Mouse (Mus musculus) T-helper 2 cell (primary cell): ENCODE data around the gene Ehd2.

Experiments
- in situ Hi-C: fragments of 300-600 bp; cut with MboI, MseI; formaldehyde crosslinking; loops from one replicate; pipeline ENCODE4 v1.15.1; 2025; ENCODE audit warnings: high pct_unique_total_duplicates

Ehd2 gene

GRCm38 (mm10) chr7:15967312-15967711 lies at the start of gene Ehd2:
Ehd2 (minus strand) TSS chr7:15967567.
- in situ Hi-C loops: no loop called here

GRCm38 (mm10) chr7:16015384-16015783 lies 48.0 kb upstream of the Ehd2 start:
- in situ Hi-C loops: no loop called here

GRCm38 (mm10) chr7:16014521-16015175 lies 47.3 kb upstream of the Ehd2 start:
- in situ Hi-C loops: loop anchor here (5.0 kb wide), 1 partner anchor 42 kb away; no protein-coding TSS in a partner anchor

DNA sequence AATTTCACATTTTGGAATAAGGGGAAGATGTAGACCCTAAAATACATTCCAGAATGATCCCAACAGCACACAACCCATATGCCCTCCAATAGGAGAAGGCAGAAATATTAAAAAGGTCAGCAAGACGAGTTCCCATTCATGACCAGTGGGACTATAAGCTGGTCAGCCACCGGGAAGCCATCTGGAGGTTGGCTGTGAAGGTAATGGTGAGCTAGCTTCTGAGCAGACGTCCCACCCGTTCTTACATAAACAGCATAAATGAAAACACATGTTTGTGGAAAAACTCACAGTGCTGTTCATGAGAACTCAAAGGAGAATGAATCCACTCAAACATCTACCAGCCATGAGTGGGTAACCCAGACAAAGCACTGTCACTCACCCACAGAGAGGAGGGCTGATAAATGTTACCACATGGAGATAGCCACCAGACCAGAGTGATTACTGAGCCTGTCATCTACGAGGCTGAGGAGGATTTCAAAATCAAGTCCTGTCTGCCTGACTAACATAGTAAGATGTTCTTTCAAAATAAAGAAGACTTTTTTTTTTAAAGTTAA lies 46.4 kb upstream of the Ehd2 start:
- in situ Hi-C loops: loop anchor here (5.0 kb wide), 1 partner anchor 41 kb away; no protein-coding TSS in a partner anchor

GRCm38 (mm10) chr7:16012576-16013263 lies 45.4 kb upstream of the Ehd2 start:
- in situ Hi-C loops: loop anchor here (5.0 kb wide), 1 partner anchor 40 kb away; no protein-coding TSS in a partner anchor

- in situ Hi-C loops: loop anchor here (5.0 kb wide), 1 partner anchor 39 kb away; no protein-coding TSS in a partner anchor
Observed at GRCm38 (mm10) chr7:16011418-16012085, 44.2 kb upstream of the Ehd2 start.

DNA sequence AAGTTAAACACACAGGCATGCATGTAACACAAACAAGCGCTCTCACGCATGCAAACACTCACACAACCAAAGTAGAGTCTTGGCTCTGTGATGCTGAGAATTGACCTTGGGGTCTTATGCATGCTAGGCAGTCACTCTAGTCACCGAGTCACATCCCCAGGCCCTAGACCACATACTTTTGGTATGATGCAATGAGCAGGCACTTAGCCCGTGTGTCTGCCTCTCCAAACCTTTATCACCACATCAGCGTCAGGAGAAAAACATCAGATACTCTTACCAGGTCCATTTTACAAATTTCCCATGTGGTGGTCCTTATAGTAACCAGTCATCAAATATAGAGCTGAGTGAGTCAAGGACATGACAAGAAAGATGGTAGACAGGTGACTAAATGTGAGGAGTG lies 43.3 kb upstream of the Ehd2 start:
- in situ Hi-C loops: loop anchor here (5.0 kb wide), 1 partner anchor 38 kb away; no protein-coding TSS in a partner anchor

DNA sequence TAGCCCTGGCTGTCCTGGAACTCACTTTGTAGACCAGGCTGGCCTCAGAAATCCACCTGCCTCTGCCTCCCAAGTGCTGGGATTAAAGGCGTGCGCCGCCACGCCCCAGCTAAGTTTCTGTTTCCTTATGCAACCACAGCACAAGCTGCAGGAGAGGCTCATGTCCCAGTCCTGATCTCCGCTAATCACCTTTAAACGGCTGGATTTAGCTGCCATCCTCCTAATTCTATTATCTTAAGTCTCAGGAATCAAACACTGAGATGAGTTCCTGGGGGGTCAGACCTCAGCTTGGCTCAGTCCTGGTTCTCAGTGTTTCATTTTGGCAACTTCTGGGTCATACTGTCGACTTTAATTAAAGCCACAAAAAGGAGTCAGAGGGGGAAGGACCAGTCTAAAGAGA lies 42.3 kb upstream of the Ehd2 start:
- in situ Hi-C loops: loop anchor here (5.0 kb wide), 1 partner anchor 37 kb away; no protein-coding TSS in a partner anchor

- in situ Hi-C loops: no loop called here
Observed at GRCm38 (mm10) chr7:16005020-16005419, 37.7 kb upstream of the Ehd2 start.

- in situ Hi-C loops: loop anchor here (5.0 kb wide), 1 partner anchor 43 kb away; the partner anchor contains the start of gene Bicra
Observed at GRCm38 (mm10) chr7:16004177-16004856, 37.0 kb upstream of the Ehd2 start.

GRCm38 (mm10) chr7:16003032-16003431 lies 35.7 kb upstream of the Ehd2 start:
- in situ Hi-C loops: loop anchor here (5.0 kb wide), 1 partner anchor 44 kb away; the partner anchor contains the start of gene Bicra

- in situ Hi-C loops: loop anchor here (5.0 kb wide), 1 partner anchor 45 kb away; the partner anchor contains the start of gene Bicra
Observed at GRCm38 (mm10) chr7:16002171-16002570, 34.8 kb upstream of the Ehd2 start.

DNA sequence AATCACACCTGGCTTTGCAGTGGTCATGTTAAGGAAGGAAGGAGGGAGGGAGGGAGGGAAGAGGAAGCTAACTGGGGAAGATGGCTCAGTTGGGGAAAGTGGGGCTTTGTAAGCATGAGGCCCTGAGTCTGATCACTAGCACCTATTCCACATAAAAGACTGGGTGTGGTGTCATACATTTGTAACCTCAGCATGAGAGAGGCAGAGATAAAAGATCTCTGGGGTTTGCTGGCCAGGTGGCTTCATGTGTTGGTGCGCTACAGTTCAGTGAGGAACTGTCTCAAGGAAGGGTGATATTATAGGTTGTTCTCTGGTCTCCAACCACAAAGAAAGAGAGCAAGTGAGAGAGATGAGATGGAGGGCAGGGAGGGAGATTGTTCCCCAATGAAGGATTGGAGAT lies 34.3 kb upstream of the Ehd2 start:
- in situ Hi-C loops: loop anchor here (5.0 kb wide), 1 partner anchor 46 kb away; the partner anchor contains the start of gene Bicra

GRCm38 (mm10) chr7:15993789-15994188 lies 26.4 kb upstream of the Ehd2 start:
- in situ Hi-C loops: no loop called here

- in situ Hi-C loops: no loop called here
Observed at GRCm38 (mm10) chr7:15993152-15993551, 25.8 kb upstream of the Ehd2 start.

- in situ Hi-C loops: no loop called here
Observed at GRCm38 (mm10) chr7:15991764-15992163, 24.4 kb upstream of the Ehd2 start.

- in situ Hi-C loops: no loop called here
Observed at GRCm38 (mm10) chr7:15987661-15988356, 20.4 kb upstream of the Ehd2 start.

- in situ Hi-C loops: loop anchor here (5.0 kb wide), 1 partner anchor 74 kb away; no protein-coding TSS in a partner anchor
Observed at GRCm38 (mm10) chr7:15982729-15983407, 15.5 kb upstream of the Ehd2 start.

DNA sequence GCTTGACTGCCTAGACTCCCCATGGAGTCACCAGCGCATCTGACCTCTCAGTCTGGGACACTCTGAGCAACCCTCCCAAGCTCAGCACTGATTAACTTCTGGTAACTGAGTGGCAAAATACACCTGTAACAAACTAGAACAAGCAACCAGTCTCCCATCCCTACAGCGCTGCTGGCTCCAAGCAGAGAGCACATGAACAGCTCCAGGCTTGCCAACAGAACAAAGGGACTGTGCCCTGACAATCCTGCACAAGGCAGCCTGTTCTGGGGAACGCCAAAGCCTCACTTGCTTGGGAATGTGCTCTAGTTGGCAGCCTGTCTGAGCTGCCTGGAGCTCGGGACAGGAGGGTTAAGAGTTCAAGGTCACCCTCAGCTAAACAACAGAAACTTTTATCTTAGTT lies 14.2 kb upstream of the Ehd2 start:
- in situ Hi-C loops: loop anchor here (5.0 kb wide), 1 partner anchor 76 kb away; no protein-coding TSS in a partner anchor

GRCm38 (mm10) chr7:15980246-15980645 lies 12.9 kb upstream of the Ehd2 start:
- in situ Hi-C loops: loop anchor here (5.0 kb wide), 1 partner anchor 77 kb away; no protein-coding TSS in a partner anchor
